Comparison of ENCODE assay signal across 8 mouse cellular contexts in genomic region chr8:121650389-121651307, GRCm38 (mm10). TPM values are rescaled to one million over a fixed set of nuclear protein-coding genes. Genes with fewer than 3 reads are reported as not detected.
DNase-seq lines count a peak whose midpoint lies in the region; ATAC-seq and TF ChIP-seq lines count a peak whose summit lies in the region.

No protein-coding gene starts in this region.

- H3K27me3 ChIP-seq in lung, embryonic 14.5 days (ENCODE audit: insufficient read depth, low read length): no peaks in the 10 kb centered on the region
- no peaks in the 10 kb centered on the region for H3K27me3 ChIP-seq in embryonic facial prominence, embryonic 11.5 days (ENCODE audit: control insufficient read depth, insufficient read depth, low read length)
- H3K27me3 ChIP-seq in intestine, embryonic 15.5 days (replicated peaks): no peaks in the 10 kb centered on the region
- H3K27me3 ChIP-seq in midbrain, embryonic 13.5 days: no peaks in the 10 kb centered on the region

- DNase-seq in lung, embryonic 14.5 days: no peak
- DNase-seq in lung, postnatal 36 days: no peak
- no peak for DNase-seq in embryonic facial prominence, embryonic 11.5 days (ENCODE audit: low spot score)
- DNase-seq in spleen, postnatal 14 days (ENCODE audit: low spot score in 2 of 2): no peak
- no peak for DNase-seq in layer of hippocampus, adult 9-10 months (ENCODE audit: low spot score)

- H3K27ac ChIP-seq in lung, embryonic 14.5 days (ENCODE audit: low read depth): no peak overlapping the region
- H3K27ac ChIP-seq in embryonic facial prominence, embryonic 11.5 days (replicated peaks; ENCODE audit: low read depth, low read length): no peak overlapping the region
- H3K27ac ChIP-seq in intestine, embryonic 15.5 days: no peak overlapping the region
- 0 out of 2 replicates have a peak overlapping the region, but pooled peaks have one; percentile 69 for H3K27ac ChIP-seq in midbrain, embryonic 13.5 days

- peaks cover 27% of the 10 kb centered on the region for H3K4me1 ChIP-seq in lung, embryonic 14.5 days (ENCODE audit: insufficient read depth)
- peaks cover 19% of the 10 kb centered on the region for H3K4me1 ChIP-seq in embryonic facial prominence, embryonic 11.5 days (ENCODE audit: control insufficient read depth, insufficient read depth, low read length)
- H3K4me1 ChIP-seq in intestine, embryonic 15.5 days (replicated peaks): peaks cover 48% of the 10 kb centered on the region
- H3K4me1 ChIP-seq in midbrain, embryonic 13.5 days (replicated peaks): peaks cover 79% of the 10 kb centered on the region

- ATAC-seq in lung, embryonic 14.5 days (ENCODE audit: insufficient read depth): no peak
- ATAC-seq in embryonic facial prominence, embryonic 11.5 days (replicated peaks; ENCODE audit: insufficient number of reproducible peaks, low FRiP score, low TSS enrichment, low read depth): no peak
- ATAC-seq in intestine, embryonic 15.5 days: no peak
- no peak for ATAC-seq in midbrain, embryonic 13.5 days
- no peak for ATAC-seq in activated CD4-positive, CD25-positive, alpha-beta regulatory T cell, adult 4 months

- H3K9me3 ChIP-seq in lung, embryonic 14.5 days (ENCODE audit: low read depth, low read length): no peaks in the 10 kb centered on the region
- no peaks in the 10 kb centered on the region for H3K9me3 ChIP-seq in embryonic facial prominence, embryonic 11.5 days (replicated peaks; ENCODE audit: control insufficient read depth, low read length)
- H3K9me3 ChIP-seq in intestine, embryonic 15.5 days: no peaks in the 10 kb centered on the region
- H3K9me3 ChIP-seq in midbrain, embryonic 13.5 days: no peaks in the 10 kb centered on the region

- peak overlapping the region; percentile 98 for H3K4me2 ChIP-seq in lung, embryonic 14.5 days
- H3K4me2 ChIP-seq in embryonic facial prominence, embryonic 11.5 days (ENCODE audit: low read depth, low read length): peak overlapping the region; percentile 98
- H3K4me2 ChIP-seq in intestine, embryonic 15.5 days (replicated peaks): peak overlapping the region; percentile 96
- H3K4me2 ChIP-seq in midbrain, embryonic 13.5 days (replicated peaks): peak overlapping the region; percentile 94

- TF ChIP-seq CTCF in lung, embryonic 14.5 days (IDR thresholded peaks at IDR 0.05; ENCODE audit: low read depth): no peak

- peak overlapping the region; percentile 86 for H3K9ac ChIP-seq in lung, embryonic 14.5 days
- H3K9ac ChIP-seq in embryonic facial prominence, embryonic 11.5 days (replicated peaks; ENCODE audit: low read length): peak overlapping the region; percentile 72
- peak overlapping the region; percentile 73 for H3K9ac ChIP-seq in intestine, embryonic 15.5 days
- H3K9ac ChIP-seq in midbrain, embryonic 13.5 days (replicated peaks): peak overlapping the region; percentile 95

- H3K36me3 ChIP-seq in lung, embryonic 14.5 days (ENCODE audit: insufficient read depth): 0 out of 2 replicates have a peak, but pooled peaks cover 19% of the 10 kb centered on the region
- no peaks in the 10 kb centered on the region for H3K36me3 ChIP-seq in embryonic facial prominence, embryonic 11.5 days (replicated peaks; ENCODE audit: control insufficient read depth, insufficient read depth, low read depth, low read length)
- H3K36me3 ChIP-seq in intestine, embryonic 15.5 days: no peaks in the 10 kb centered on the region
- H3K36me3 ChIP-seq in midbrain, embryonic 13.5 days: peaks cover 3% of the 10 kb centered on the region; the same call in 1 of the 2 replicates

- H3K4me3 ChIP-seq in lung, embryonic 14.5 days (ENCODE audit: low read depth, low read length): peak overlapping the region; percentile 77
- H3K4me3 ChIP-seq in embryonic facial prominence, embryonic 11.5 days (ENCODE audit: low read depth, low read length): peak overlapping the region; percentile 80
- H3K4me3 ChIP-seq in intestine, embryonic 15.5 days (replicated peaks): peak overlapping the region; percentile 77
- H3K4me3 ChIP-seq in midbrain, embryonic 13.5 days (replicated peaks): peak overlapping the region; percentile 97

- WGBS in lung, embryonic 14.5 days: 44% methylated on average over 20 of the region's 20 CpGs
- WGBS in embryonic facial prominence, embryonic 11.5 days: 71% methylated on average over 20 of the region's 20 CpGs
- WGBS in intestine, embryonic 15.5 days: 55% methylated on average over 20 of the region's 20 CpGs
- 60% methylated on average over 20 of the region's 20 CpGs for WGBS in midbrain, embryonic 13.5 days

RNA-seq across cellular contexts. Expression of gene Zcchc14, which starts 2.1 kb away (rescaled TPM):
- polyA plus RNA-seq in lung, embryonic 14.5 days (2014; fragmentation: Nextera tagmentation; extraction: Ambion mirVana): 23.0 and 25.0 TPM in 2 replicates
- polyA plus RNA-seq in embryonic facial prominence, embryonic 11.5 days (2014; fragmentation: Nextera tagmentation; extraction: Ambion mirVana): 17.4 and 19.7 TPM in 2 replicates
- 10.7 and 11.2 TPM in 2 replicates for polyA plus RNA-seq in intestine, embryonic 15.5 days (2015; fragmentation: Nextera tagmentation; extraction: Ambion mirVana)
- 27.6 and 29.5 TPM in 2 replicates for polyA plus RNA-seq in midbrain, embryonic 13.5 days (2015; fragmentation: Nextera tagmentation; extraction: Ambion mirVana)
- polyA plus RNA-seq in activated CD4-positive, CD25-positive, alpha-beta regulatory T cell, adult 4 months (2017; shearing (Covaris generic)): under 1 TPM in 1 of 2 experiments, not detected in 1; 0.21 TPM
